Mouse (Mus musculus): ENCODE measurements around the gene Cntnap3.
A peak's percentile ranks its signal among the peaks of the same experiment; 100 is the strongest.
"Not testable (repeated sequence)": the region's sequence is repeated elsewhere in the genome, so short reads cannot be mapped to it uniquely, and the experiment has no call there.

Gene Cntnap3

GRCm38 (mm10) chr13:64903585-64904208 is at the start of gene Cntnap3:
Gene Cntnap3, minus strand, starts transcription at chr13:64903955.
- DNase-seq (ENCODE audit: extremely low spot score, low spot score) = peak; percentile 38

GRCm38 (mm10) chr13:64917191-64917590 is 13.4 kb upstream of the Cntnap3 start, which contains the start of gene Spata31:
Gene Spata31, plus strand, starts transcription at chr13:64917406.
- DNase-seq (ENCODE audit: extremely low spot score, low spot score) = no peak

- DNase-seq (ENCODE audit: extremely low spot score, low spot score) = no peak
These were observed 623 bp downstream of the Cntnap3 start for GRCm38 (mm10) chr13:64903132-64903531.

GRCm38 (mm10) chr13:64865397-64865796 is 38.4 kb downstream of the Cntnap3 start:
- DNase-seq (ENCODE audit: extremely low spot score, low spot score) = no peak

GRCm38 (mm10) chr13:64824856-64825255 is 78.9 kb downstream of the Cntnap3 start:
- DNase-seq (ENCODE audit: extremely low spot score, low spot score) = not testable (repeated sequence)

- no peak for DNase-seq (ENCODE audit: extremely low spot score, low spot score)
These were observed 158.4 kb downstream of the Cntnap3 start for GRCm38 (mm10) chr13:64745383-64745782.

- no peak for DNase-seq (ENCODE audit: extremely low spot score, low spot score)
These were observed 171.5 kb downstream of the Cntnap3 start for GRCm38 (mm10) chr13:64732244-64732643.

GRCm38 (mm10) chr13:64716791-64717190 is 187.0 kb downstream of the Cntnap3 start:
- no peak for DNase-seq (ENCODE audit: extremely low spot score, low spot score)

GRCm38 (mm10) chr13:64692463-64692862 is 211.3 kb downstream of the Cntnap3 start:
- DNase-seq (ENCODE audit: extremely low spot score, low spot score) = no peak

Measured in neural tube, embryonic 10.5 days (tissue).